Mouse (Mus musculus): ENCODE measurements around the gene Pafah1b2. TPM values are rescaled to one million over a fixed set of nuclear protein-coding genes. Genes with fewer than 3 reads are reported as not detected.

The Pafah1b2 gene
- 210 and 246 TPM in 2 replicates for polyA plus RNA-seq (2012; rRNA removed)

DNA sequence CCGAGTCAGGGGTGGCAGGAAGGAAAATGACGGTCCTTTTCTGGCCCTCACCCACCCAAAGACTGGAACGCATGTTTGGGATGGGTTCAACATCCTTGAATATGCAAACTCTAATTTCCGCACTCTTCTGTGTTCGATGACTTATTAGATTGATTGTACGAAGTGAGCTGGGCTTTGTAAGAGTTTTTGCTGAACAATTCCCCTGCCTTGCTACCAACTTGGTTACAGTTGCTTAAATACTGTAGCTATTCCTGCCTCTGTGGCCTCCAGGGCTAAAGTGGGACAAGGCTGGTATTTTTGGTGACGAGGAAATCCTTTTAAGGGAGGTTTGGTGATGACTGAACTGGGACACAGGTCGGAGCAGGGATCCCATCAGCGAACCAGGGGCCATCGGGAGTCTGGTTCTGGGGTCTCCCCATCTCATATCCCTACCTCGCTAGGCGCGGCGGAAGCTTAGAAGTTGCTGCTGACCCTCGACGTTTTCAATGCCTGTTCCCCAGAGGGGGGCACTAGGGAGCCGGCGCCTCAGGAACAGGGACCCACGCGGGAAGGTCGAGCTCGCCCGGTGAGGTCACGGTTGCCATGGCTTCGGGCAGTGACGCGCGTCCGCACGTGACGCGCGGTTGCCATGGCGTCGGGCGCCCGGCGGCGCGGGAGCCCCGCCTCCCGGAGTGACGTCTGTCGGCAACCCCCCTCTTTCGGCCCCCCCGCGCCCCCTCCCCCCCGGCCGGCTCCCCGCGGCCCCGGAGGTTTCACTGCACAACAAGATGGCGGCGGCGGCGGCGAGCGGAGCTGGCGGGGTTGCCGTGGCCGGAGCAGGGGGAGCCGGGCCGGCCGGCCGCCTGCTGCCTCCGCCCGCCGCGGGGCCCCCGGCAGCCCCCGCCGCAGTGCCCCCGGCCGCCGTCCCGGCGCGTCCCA, at the start of gene Pafah1b2, which contains the start of gene Sik3:
Gene Pafah1b2, minus strand, starts transcription at position 600 of the 918 bp plus-strand sequence.
Gene Sik3, plus strand, starts transcription at position 730 of the 918 bp plus-strand sequence.
- no peaks in the 10 kb centered on the region for H3K27me3 ChIP-seq (ENCODE audit: control insufficient read depth, insufficient read depth, low read length)

DNA sequence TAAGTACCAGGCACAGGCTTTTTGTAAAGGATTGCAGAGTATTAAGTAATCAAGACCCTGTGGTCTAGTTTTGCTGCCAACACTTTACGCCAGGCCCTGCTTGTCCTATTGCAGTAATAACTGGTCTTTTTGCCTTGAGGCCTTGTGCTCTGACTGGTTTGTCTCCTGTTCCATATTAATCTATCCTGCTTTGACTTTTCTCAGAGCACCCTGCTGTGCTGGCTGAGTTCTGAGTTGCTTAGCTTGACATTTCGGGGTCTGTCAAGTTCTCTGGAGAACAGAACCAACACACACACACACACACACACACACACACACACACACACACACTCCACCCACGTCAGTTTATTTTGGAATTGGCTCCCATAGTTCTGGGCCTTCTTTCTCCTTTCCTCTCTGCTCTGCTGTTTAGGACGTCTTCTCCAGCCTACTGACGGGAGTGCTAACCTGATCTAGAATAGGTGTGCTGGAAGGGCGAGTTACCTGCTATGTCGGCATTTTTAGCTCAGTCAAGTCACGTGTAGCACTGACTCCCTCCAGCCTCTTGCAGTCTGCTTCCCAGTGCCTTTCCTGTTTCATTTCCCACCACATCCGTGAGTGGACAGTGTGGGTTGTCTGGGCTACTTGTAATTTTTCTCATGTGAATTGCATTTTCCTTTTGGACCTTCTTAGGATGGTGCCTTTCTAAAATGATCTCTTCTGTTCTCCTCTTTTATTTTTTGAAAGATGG, 49.4 kb upstream of the Pafah1b2 start:
- no peaks in the 10 kb centered on the region for H3K27me3 ChIP-seq (ENCODE audit: control insufficient read depth, insufficient read depth, low read length)
- no peaks in the 10 kb centered on the region for H3K36me3 ChIP-seq (ENCODE audit: control insufficient read depth, insufficient read depth, low read length)
- TF ChIP-seq POLR2A (IDR thresholded peaks at IDR 0.05; ENCODE audit: control insufficient read depth, low read depth, low read length) (no peak), CTCF (IDR thresholded peaks at IDR 0.05; ENCODE audit: control insufficient read depth, insufficient read depth, insufficient replicate concordance, low read depth, low read length) (no peak)
- H3K27ac ChIP-seq (ENCODE audit: control insufficient read depth, insufficient read depth, low read depth, low read length) = no peak overlapping the region
- no peaks in the 10 kb centered on the region; the same call in 1 of the 2 replicates for H3K4me1 ChIP-seq (ENCODE audit: control insufficient read depth, insufficient read depth, low read length)
- no peak overlapping the region for H3K4me3 ChIP-seq (ENCODE audit: control insufficient read depth, low read depth, low read length)

More for the DNA sequence above, at the start of gene Pafah1b2, which contains the start of gene Sik3:
- Histone ChIP-seq H3K27ac (ENCODE audit: control insufficient read depth, insufficient read depth, low read depth, low read length) (peak within 1 kb of the TSS; percentile 81), H3K4me3 (ENCODE audit: control insufficient read depth, low read depth, low read length) (peak within 1 kb of the TSS; percentile 97), H3K4me1 (ENCODE audit: control insufficient read depth, insufficient read depth, low read length) (peaks cover 16% of the 10 kb centered on the region), H3K36me3 (ENCODE audit: control insufficient read depth, insufficient read depth, low read length) (no peaks in the 10 kb centered on the region; the same call in 1 of the 2 replicates)
- TF ChIP-seq CTCF (IDR thresholded peaks at IDR 0.05; ENCODE audit: control insufficient read depth, insufficient read depth, insufficient replicate concordance, low read depth, low read length) (peak; percentile 39; the same call in 1 of the 2 replicates), POLR2A (IDR thresholded peaks at IDR 0.05; ENCODE audit: control insufficient read depth, low read depth, low read length) (peak; percentile 74; the same call in 1 of the 2 replicates)

DNA sequence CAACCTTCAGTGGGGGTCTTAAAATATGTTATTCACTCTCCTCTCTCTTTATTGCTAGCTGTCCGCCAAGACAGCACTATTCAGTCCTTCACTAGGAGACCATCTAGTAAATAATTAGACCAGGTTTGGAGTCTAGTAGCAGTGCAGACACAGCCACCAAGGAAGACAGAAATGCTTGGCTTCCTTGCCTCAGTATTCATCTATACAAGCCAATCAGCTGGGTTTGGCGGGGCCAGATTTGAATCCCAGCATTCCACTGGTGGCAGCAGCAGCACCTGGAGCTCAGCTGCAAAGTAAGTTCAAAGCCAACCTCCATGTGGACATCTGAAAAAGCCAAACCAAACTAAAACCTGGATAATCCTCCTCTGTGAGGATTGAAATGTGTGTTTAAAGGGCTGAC, 47.8 kb upstream of the Pafah1b2 start:
- H3K4me3 ChIP-seq (ENCODE audit: control insufficient read depth, low read depth, low read length) = no peak overlapping the region
- no peak overlapping the region for H3K27ac ChIP-seq (ENCODE audit: control insufficient read depth, insufficient read depth, low read depth, low read length)
- H3K36me3 ChIP-seq (ENCODE audit: control insufficient read depth, insufficient read depth, low read length) = no peaks in the 10 kb centered on the region
- H3K4me1 ChIP-seq (ENCODE audit: control insufficient read depth, insufficient read depth, low read length) = no peaks in the 10 kb centered on the region; the same call in 1 of the 2 replicates
- no peak for TF ChIP-seq CTCF (IDR thresholded peaks at IDR 0.05; ENCODE audit: control insufficient read depth, insufficient read depth, insufficient replicate concordance, low read depth, low read length)
- TF ChIP-seq POLR2A (IDR thresholded peaks at IDR 0.05; ENCODE audit: control insufficient read depth, low read depth, low read length) = no peak
- no peaks in the 10 kb centered on the region for H3K27me3 ChIP-seq (ENCODE audit: control insufficient read depth, insufficient read depth, low read length)

DNA sequence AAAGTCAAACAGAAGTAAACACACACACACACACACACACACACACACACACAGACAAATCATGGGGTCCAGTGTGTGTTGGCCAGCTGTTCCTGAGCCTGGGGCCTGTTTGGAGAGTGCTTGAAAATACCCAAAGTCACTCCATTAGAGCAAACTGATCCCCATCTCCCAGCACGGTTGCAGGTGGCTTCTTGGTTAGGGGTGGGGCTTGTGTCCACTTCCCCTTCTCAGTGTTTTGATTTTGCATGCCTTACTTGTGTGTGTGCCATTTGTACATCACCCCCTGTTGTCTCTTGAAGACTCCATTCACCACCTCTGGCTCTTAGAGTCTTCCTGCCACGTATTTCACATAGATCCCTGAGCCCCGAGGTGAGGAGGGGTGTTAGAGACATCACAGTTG, 45.6 kb upstream of the Pafah1b2 start:
- H3K27ac ChIP-seq (ENCODE audit: control insufficient read depth, insufficient read depth, low read depth, low read length) = no peak overlapping the region
- no peaks in the 10 kb centered on the region for H3K36me3 ChIP-seq (ENCODE audit: control insufficient read depth, insufficient read depth, low read length)
- no peaks in the 10 kb centered on the region for H3K27me3 ChIP-seq (ENCODE audit: control insufficient read depth, insufficient read depth, low read length)
- H3K4me3 ChIP-seq (ENCODE audit: control insufficient read depth, low read depth, low read length) = no peak overlapping the region
- TF ChIP-seq CTCF (IDR thresholded peaks at IDR 0.05; ENCODE audit: control insufficient read depth, insufficient read depth, insufficient replicate concordance, low read depth, low read length) = no peak
- no peak for TF ChIP-seq POLR2A (IDR thresholded peaks at IDR 0.05; ENCODE audit: control insufficient read depth, low read depth, low read length)
- H3K4me1 ChIP-seq (ENCODE audit: control insufficient read depth, insufficient read depth, low read length) = no peaks in the 10 kb centered on the region; the same call in 1 of the 2 replicates

DNA sequence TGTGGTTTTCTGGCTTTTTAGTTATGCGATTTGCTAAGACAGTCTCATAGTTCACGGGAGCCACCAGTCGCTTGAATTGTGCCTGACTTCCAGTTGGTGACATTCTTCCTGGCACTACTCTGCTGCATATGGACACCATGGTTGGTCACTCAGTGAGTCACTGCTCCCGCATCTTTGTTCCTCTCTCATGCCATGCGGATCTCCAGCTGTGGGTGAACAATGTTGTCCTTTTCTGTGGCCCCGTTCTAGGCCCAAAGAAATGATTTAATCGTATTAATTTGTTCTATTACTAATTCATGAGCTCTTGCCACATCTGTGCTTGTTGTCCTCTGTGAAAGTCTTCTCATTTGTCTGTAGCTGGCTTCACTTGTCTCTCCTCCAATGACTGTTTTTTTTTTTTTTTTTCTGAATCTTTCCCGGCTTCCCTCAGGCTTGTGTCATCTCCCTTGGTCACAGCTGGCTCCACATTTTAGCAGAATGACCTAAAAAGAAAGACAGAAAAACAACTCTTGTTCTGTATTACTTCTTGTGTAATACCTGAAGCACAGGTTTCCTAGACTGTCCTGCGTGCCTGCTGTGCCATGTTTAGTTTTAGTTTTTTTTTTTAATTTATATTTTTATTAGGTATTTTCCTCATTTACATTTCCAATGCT, 40.6 kb upstream of the Pafah1b2 start:
- no peaks in the 10 kb centered on the region for H3K36me3 ChIP-seq (ENCODE audit: control insufficient read depth, insufficient read depth, low read length)
- H3K4me1 ChIP-seq (ENCODE audit: control insufficient read depth, insufficient read depth, low read length) = no peaks in the 10 kb centered on the region
- no peak overlapping the region for H3K27ac ChIP-seq (ENCODE audit: control insufficient read depth, insufficient read depth, low read depth, low read length)
- TF ChIP-seq CTCF (IDR thresholded peaks at IDR 0.05; ENCODE audit: control insufficient read depth, insufficient read depth, insufficient replicate concordance, low read depth, low read length) = no peak
- TF ChIP-seq POLR2A (IDR thresholded peaks at IDR 0.05; ENCODE audit: control insufficient read depth, low read depth, low read length) = no peak
- H3K27me3 ChIP-seq (ENCODE audit: control insufficient read depth, insufficient read depth, low read length) = no peaks in the 10 kb centered on the region
- no peak overlapping the region for H3K4me3 ChIP-seq (ENCODE audit: control insufficient read depth, low read depth, low read length)

DNA sequence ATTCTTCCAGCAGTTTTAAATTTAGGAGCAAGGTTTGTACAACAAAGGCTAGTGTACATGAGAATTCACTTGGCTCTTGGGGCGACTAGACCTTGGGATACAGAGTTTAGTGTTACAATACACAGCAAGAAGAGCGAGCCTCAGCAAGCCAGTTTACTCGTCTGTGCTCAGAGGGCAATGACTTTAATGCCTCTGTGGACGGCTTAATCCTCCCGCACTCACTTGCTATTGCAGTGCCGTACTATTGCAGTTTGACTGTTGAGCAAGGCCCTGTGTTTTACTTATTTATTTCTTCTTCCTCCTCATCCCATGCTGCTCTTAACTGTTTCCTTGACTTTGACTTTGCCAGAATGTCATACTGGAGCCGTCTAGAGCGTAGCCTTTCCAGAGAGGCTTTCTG, 37.7 kb upstream of the Pafah1b2 start:
- no peaks in the 10 kb centered on the region for H3K36me3 ChIP-seq (ENCODE audit: control insufficient read depth, insufficient read depth, low read length)
- no peaks in the 10 kb centered on the region for H3K27me3 ChIP-seq (ENCODE audit: control insufficient read depth, insufficient read depth, low read length)
- no peaks in the 10 kb centered on the region for H3K4me1 ChIP-seq (ENCODE audit: control insufficient read depth, insufficient read depth, low read length)
- TF ChIP-seq POLR2A (IDR thresholded peaks at IDR 0.05; ENCODE audit: control insufficient read depth, low read depth, low read length) (no peak), CTCF (IDR thresholded peaks at IDR 0.05; ENCODE audit: control insufficient read depth, insufficient read depth, insufficient replicate concordance, low read depth, low read length) (no peak)
- H3K4me3 ChIP-seq (ENCODE audit: control insufficient read depth, low read depth, low read length) = no peak overlapping the region
- no peak overlapping the region for H3K27ac ChIP-seq (ENCODE audit: control insufficient read depth, insufficient read depth, low read depth, low read length)
